Mouse (Mus musculus): ENCODE measurements at regions not wholly inside any gene's neighbourhood (a gene's known extent, or its start where the extent isn't known, plus 50 kb on each side); places are given as distances from the start of the nearest gene placed in this dataset.

DNA sequence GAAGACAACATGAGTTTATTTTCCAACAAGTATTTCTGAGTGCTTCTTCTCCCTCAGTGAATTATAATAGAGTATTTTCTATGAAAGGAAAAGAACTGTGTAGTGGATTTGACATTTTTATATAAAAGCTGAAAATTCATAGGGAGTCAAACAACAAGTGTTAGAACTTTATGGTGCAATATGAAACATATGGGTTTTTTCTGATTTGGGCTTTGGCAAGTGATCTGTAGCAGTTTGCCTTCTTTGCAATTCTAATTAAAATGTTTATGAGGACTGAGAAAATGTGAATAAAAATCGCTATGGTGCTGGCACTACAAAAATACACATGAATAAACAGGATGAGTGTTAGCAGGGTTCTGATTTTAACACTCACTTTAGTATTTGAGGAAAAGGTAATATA lies 341.0 kb downstream of the Gabrg1 start:
- DNase-seq: no peak

GRCm38 (mm10) chr5:70476076-70476475 lies 366.3 kb downstream of the Gabrg1 start:
- no peak for DNase-seq

DNA sequence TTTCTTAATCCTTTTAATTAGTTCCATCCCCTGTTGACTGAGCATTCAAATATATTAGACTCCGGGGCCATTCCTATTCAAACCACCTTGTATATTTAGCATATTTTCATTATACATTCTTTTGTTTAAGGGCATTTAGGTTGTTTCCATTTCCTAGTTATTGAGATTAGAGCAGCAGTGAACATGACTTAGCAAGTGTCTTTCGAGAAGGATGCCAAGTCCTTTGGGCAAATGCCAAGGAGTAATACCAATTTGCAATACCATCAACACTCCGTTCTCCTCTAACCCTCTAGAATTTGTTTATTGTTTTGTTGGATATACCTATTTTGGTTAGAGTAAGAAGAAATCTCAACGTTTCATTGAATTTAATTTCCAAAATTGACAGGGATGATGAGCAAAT lies 407.8 kb downstream of the Gabrg1 start:
- DNase-seq: peak; percentile 16 to 30

GRCm38 (mm10) chr5:70400561-70400960 lies 441.9 kb downstream of the Gabrg1 start:
- DNase-seq: no peak

GRCm38 (mm10) chr5:70389926-70390325 lies 452.5 kb downstream of the Gabrg1 start:
- no peak for DNase-seq

GRCm38 (mm10) chr5:70387318-70387717 lies 455.1 kb downstream of the Gabrg1 start:
- no peak for DNase-seq
